Mouse (Mus musculus) liver, embryonic 14.5 days (tissue): Measurements from ENCODE around the gene Ppp1r2.

Experiments used
- CTCF ChIP-seq: IDR thresholded peaks from 2 replicates; pipeline ENCODE4 v1.5.1; 2016; ENCODE audit warnings: antibody characterized with exemption, low read depth, control low read depth
- EP300 ChIP-seq: IDR thresholded peaks from 2 replicates; pipeline ENCODE4 v1.6.1; 2016; ENCODE audit warnings: antibody characterized with exemption, low read depth

DNA sequence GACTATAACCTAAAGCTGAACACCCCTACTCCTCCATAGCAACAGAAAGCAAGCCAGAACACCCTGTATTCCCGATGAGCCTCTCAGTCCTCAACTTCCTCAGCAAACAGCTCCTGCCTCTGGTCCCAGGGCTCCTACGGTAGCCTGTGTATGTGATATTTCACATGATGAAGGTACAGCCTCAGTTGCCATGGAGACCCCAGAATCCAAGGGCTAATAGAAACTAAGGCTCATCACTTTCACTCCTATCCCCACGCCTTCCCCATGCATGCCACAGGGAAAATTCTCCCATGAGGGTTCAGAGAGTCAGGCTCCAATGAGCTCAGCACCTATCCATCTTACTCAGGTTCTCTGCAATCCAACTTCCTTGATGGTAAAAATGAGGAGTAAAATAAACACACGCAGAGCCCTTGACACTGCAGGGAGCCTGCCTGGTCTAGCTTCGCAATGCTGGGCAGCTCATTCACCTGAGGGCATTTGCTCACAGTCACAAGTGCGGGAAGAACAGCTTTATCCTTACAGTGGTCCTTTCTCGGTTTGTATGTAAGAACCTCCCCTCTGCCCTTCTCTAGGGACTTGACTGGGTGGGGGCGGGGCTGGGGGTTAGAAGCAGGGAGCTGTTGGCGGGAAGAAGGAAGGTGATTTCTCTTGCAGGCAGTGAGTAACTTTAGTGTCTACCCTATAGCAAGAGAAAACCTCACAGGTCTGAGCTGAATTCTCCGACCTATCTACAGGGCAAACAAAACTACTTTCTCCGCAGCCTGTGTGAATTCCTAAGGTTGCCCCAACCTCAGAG is 24.3 kb upstream of the Ppp1r2 start:
- TF ChIP-seq EP300 (no peak), CTCF (no peak)
